Mouse (Mus musculus) hindbrain, embryonic 13.5 days (tissue): ENCODE measurements around the gene Hist1h3f. TPM values are rescaled to one million over a fixed set of nuclear protein-coding genes. Genes with fewer than 3 reads are reported as not detected.
"Not testable (repeated sequence)": the region's sequence is repeated elsewhere in the genome, so short reads cannot be mapped to it uniquely, and the experiment has no call there.

Source experiments
- ATAC-seq: fragments of 200-750 bp; cut with Nextera tagmentation; 2 replicates; pipeline ENCODE4 v1.8.0; 2017; ENCODE audit warnings: moderate TSS enrichment; ENCODE audit not compliant: low FRiP score
- H3K27ac ChIP-seq: fragments of 300-500 bp; sonication (generic); 2 replicates; pipeline ENCODE4 v1.5.1; 2015; ENCODE audit warnings: inconsistent platforms, mild to moderate bottlenecking, moderate library complexity
- H3K27me3 ChIP-seq: fragments of 300-500 bp; sonication (generic); 2 replicates; pipeline ENCODE4 v1.6.1; 2015; ENCODE audit warnings: mild to moderate bottlenecking, inconsistent platforms
- H3K36me3 ChIP-seq: fragments of 300-500 bp; sonication (generic); 2 replicates; pipeline ENCODE4 v1.6.1; 2015; ENCODE audit warnings: mild to moderate bottlenecking, inconsistent platforms
- H3K4me1 ChIP-seq: fragments of 300-500 bp; sonication (generic); replicated peaks from 2 replicates; pipeline ENCODE4 v1.6.1; 2015; ENCODE audit warnings: inconsistent platforms
- H3K4me2 ChIP-seq: fragments of 300-500 bp; sonication (generic); 2 replicates; pipeline ENCODE4 v1.6.1; 2015; ENCODE audit warnings: inconsistent platforms, mild to moderate bottlenecking, moderate library complexity
- H3K4me3 ChIP-seq: fragments of 300-500 bp; sonication (generic); 2 replicates; pipeline ENCODE4 v1.5.1; 2015; ENCODE audit warnings: mild to moderate bottlenecking, inconsistent platforms
- H3K9ac ChIP-seq: fragments of 300-500 bp; sonication (generic); 2 replicates; pipeline ENCODE4 v1.6.1; 2015; ENCODE audit warnings: mild to moderate bottlenecking, inconsistent platforms
- H3K9me3 ChIP-seq: fragments of 300-500 bp; sonication (generic); 2 replicates; pipeline ENCODE4 v1.6.1; 2016; ENCODE audit warnings: inconsistent platforms
- WGBS: fragments of 180-500 bp; shearing (Covaris S2); methylation state at CpG from one replicate; pipeline ENCODE4 v1.1.7; 2015; 5-methylcytosine and 5-hydroxymethylcytosine counted together
- polyA plus RNA-seq: library from polyadenylated mRNA; unstranded; fragments of >200 nt; fragmentation: Nextera tagmentation; extraction: Ambion mirVana; gene quantifications from 2 replicates; pipeline ENCODE4 v1.2.1, GENCODE M21; 2015

The Hist1h3f gene
- polyA plus RNA-seq, 1 experiment from 2014 or later = 0.38 TPM

GRCm38 (mm10) chr13:23561531-23561882, 17.7 kb downstream of the Hist1h3f start:
- H3K36me3 ChIP-seq, ATAC-seq, H3K27me3 ChIP-seq, H3K9me3 ChIP-seq, H3K4me1 ChIP-seq: not testable (repeated sequence)
- WGBS = 0% methylated on average over 2 of the region's 5 CpGs
- peak overlapping the region; percentile 95 for H3K27ac ChIP-seq
- peak overlapping the region; percentile 75 for H3K4me2 ChIP-seq
- peak overlapping the region; percentile 75 for H3K9ac ChIP-seq
- H3K4me3 ChIP-seq = peak overlapping the region; percentile 46

GRCm38 (mm10) chr13:23561883-23562659, 18.2 kb downstream of the Hist1h3f start, which contains the start of gene Hist1h3e:
Gene Hist1h3e (minus strand): TSS chr13:23562369.
- WGBS = under 1% methylated on average over 59 of the region's 67 CpGs
- peak within 1 kb of the TSS; percentile 95 for H3K27ac ChIP-seq
- H3K9ac ChIP-seq = peak within 1 kb of the TSS; percentile 75
- H3K4me3 ChIP-seq = peak within 1 kb of the TSS; percentile 46
- not testable (repeated sequence) for H3K9me3 ChIP-seq, H3K36me3 ChIP-seq, H3K27me3 ChIP-seq, H3K4me1 ChIP-seq
- peak; percentile 96 for ATAC-seq
- peak within 1 kb of the TSS; percentile 75 for H3K4me2 ChIP-seq

GRCm38 (mm10) chr13:23562699-23563462, 19.0 kb downstream of the Hist1h3f start:
- H3K27ac ChIP-seq = peak overlapping the region; percentile 95
- H3K4me2 ChIP-seq = peak overlapping the region; percentile 75
- H3K9ac ChIP-seq = peak overlapping the region; percentile 66
- H3K4me1 ChIP-seq = peaks cover 3% of the 10 kb centered on the region; the same call in 1 of the 2 replicates
- peak; percentile 65 for ATAC-seq
- H3K27me3 ChIP-seq = no peaks in the 10 kb centered on the region
- no peaks in the 10 kb centered on the region for H3K36me3 ChIP-seq
- no peaks in the 10 kb centered on the region for H3K9me3 ChIP-seq
- 4% methylated on average over 18 of the region's 18 CpGs for WGBS
- H3K4me3 ChIP-seq = peak overlapping the region; percentile 46

GRCm38 (mm10) chr13:23564482-23564881, 20.6 kb downstream of the Hist1h3f start:
- no peaks in the 10 kb centered on the region for H3K27me3 ChIP-seq
- ATAC-seq = no peak
- H3K9ac ChIP-seq = no peak overlapping the region
- no peak overlapping the region for H3K4me3 ChIP-seq
- peak overlapping the region; percentile 95 for H3K27ac ChIP-seq
- peaks cover 3% of the 10 kb centered on the region; the same call in 1 of the 2 replicates for H3K4me1 ChIP-seq
- WGBS = 91% methylated on average over 2 of the region's 2 CpGs
- no peaks in the 10 kb centered on the region for H3K36me3 ChIP-seq
- H3K9me3 ChIP-seq = no peaks in the 10 kb centered on the region
- no peak overlapping the region for H3K4me2 ChIP-seq

GRCm38 (mm10) chr13:23570261-23571021, 26.6 kb downstream of the Hist1h3f start:
- peak; percentile 52 for ATAC-seq
- Histone ChIP-seq H3K27ac (peak overlapping the region; percentile 96), H3K4me3 (peak overlapping the region; percentile 50), H3K9ac (peak overlapping the region; percentile 67), H3K4me1 (peaks cover 26% of the 10 kb centered on the region), H3K4me2 (peak overlapping the region; percentile 74)
- H3K27me3 ChIP-seq, H3K9me3 ChIP-seq, H3K36me3 ChIP-seq: not testable (repeated sequence)
- WGBS = 3% methylated on average over 21 of the region's 41 CpGs

GRCm38 (mm10) chr13:23571022-23571503, 27.2 kb downstream of the Hist1h3f start, which contains the start of the genes Hist1h2ae and Hist1h2bg:
Gene Hist1h2ae (minus strand): TSS chr13:23571220.
Gene Hist1h2bg (plus strand): TSS chr13:23571396.
- peak; percentile 92 for ATAC-seq
- no peaks in the 10 kb centered on the region for H3K27me3 ChIP-seq

GRCm38 (mm10) chr13:23571504-23572217, 27.8 kb downstream of the Hist1h3f start:
- H3K27me3 ChIP-seq, H3K36me3 ChIP-seq, H3K9me3 ChIP-seq: not testable (repeated sequence)
- Histone ChIP-seq H3K9ac (peak overlapping the region; percentile 81), H3K27ac (peak overlapping the region; percentile 96), H3K4me2 (peak overlapping the region; percentile 74), H3K4me1 (peaks cover 34% of the 10 kb centered on the region), H3K4me3 (peak overlapping the region; percentile 50)
- ATAC-seq = peak; percentile 1; the same call in 1 of the 2 replicates
- under 1% methylated on average over 17 of the region's 34 CpGs for WGBS

More at GRCm38 (mm10) chr13:23571022-23571503, 27.2 kb downstream of the Hist1h3f start, which contains the start of the genes Hist1h2ae and Hist1h2bg:
- peak within 1 kb of the TSS; percentile 81 for H3K9ac ChIP-seq
- H3K4me2 ChIP-seq = peak within 1 kb of the TSS; percentile 74
- H3K36me3 ChIP-seq = no peaks in the 10 kb centered on the region
- no peaks in the 10 kb centered on the region for H3K9me3 ChIP-seq
- peak within 1 kb of the TSS; percentile 96 for H3K27ac ChIP-seq
- peaks cover 28% of the 10 kb centered on the region for H3K4me1 ChIP-seq
- peak within 1 kb of the TSS; percentile 50 for H3K4me3 ChIP-seq
- under 1% methylated on average over 18 of the region's 18 CpGs for WGBS

- no peaks in the 10 kb centered on the region for H3K9me3 ChIP-seq
- H3K27me3 ChIP-seq = no peaks in the 10 kb centered on the region
- 40% methylated on average over 2 of the region's 2 CpGs for WGBS
- H3K4me1 ChIP-seq = peaks cover 41% of the 10 kb centered on the region
- peak overlapping the region; percentile 96 for H3K27ac ChIP-seq
- peak overlapping the region; percentile 74 for H3K4me2 ChIP-seq
- no peak for ATAC-seq
- peak overlapping the region; percentile 81 for H3K9ac ChIP-seq
- peak overlapping the region; percentile 50 for H3K4me3 ChIP-seq
- H3K36me3 ChIP-seq = no peaks in the 10 kb centered on the region
Observed at GRCm38 (mm10) chr13:23572218-23573033, 28.6 kb downstream of the Hist1h3f start.

- WGBS = 9% methylated on average over 20 of the region's 20 CpGs
- H3K27me3 ChIP-seq, H3K36me3 ChIP-seq, H3K9me3 ChIP-seq, ATAC-seq: not testable (repeated sequence)
- H3K4me3 ChIP-seq = peak overlapping the region; percentile 50
- peaks cover 41% of the 10 kb centered on the region for H3K4me1 ChIP-seq
- peak overlapping the region; percentile 49; the same call in 1 of the 2 replicates for H3K9ac ChIP-seq
- peak overlapping the region; percentile 84 for H3K27ac ChIP-seq
- H3K4me2 ChIP-seq = peak overlapping the region; percentile 74
Observed at GRCm38 (mm10) chr13:23573034-23573897, 29.4 kb downstream of the Hist1h3f start.
